Mouse (Mus musculus): ENCODE results near the gene Zfp787.

DNA sequence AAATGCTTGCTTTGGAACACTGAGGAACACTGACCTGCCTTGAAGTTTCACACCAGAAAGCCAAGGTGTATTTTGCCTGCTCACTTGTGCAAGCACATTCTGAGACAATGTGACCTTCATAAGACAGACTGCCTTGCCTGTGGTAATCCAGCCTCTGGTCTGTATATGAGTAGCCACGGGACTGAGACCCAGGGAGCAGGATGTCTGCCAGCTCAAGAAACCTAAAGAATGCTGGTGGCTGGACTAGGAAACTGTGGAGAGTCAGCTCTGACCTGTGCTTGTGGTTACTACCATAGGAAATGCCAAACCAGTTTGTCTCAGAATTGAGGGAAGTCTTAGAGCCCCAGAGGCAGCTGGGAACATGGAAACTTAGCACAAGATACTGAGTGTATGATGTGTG, 29.6 kb upstream of the Zfp787 start:
- no peak for TF ChIP-seq POLR2A (IDR thresholded peaks at IDR 0.05; ENCODE audit: borderline replicate concordance, control insufficient read depth, low read depth, low read length)
- no peak for TF ChIP-seq CTCF (IDR thresholded peaks at IDR 0.05; ENCODE audit: control insufficient read depth, insufficient read depth, low read length)
